Mouse (Mus musculus): Measurements from ENCODE around the gene Tomm20. TPM values are rescaled to one million over a fixed set of nuclear protein-coding genes. Genes with fewer than 3 reads are reported as not detected.
"Not testable (repeated sequence)": the region's sequence is repeated elsewhere in the genome, so short reads cannot be mapped to it uniquely, and the experiment has no call there.

The Tomm20 gene
- 188 and 189 TPM in 2 replicates for polyA plus RNA-seq (2016; fragmentation: Nextera tagmentation; extraction: Ambion mirVana)

GRCm38 (mm10) chr8:126945730-126946163 lies at the start of gene Tomm20:
TSS of gene Tomm20 (minus strand) at chr8:126945844.
- Histone ChIP-seq H3K36me3 (peaks cover 27% of the 10 kb centered on the region), H3K4me2 (replicated peaks) (peak within 1 kb of the TSS; percentile 85), H3K27ac (peak within 1 kb of the TSS; percentile 59), H3K9ac (peak within 1 kb of the TSS; percentile 88), H3K27me3 (replicated peaks) (no peaks in the 10 kb centered on the region), H3K4me1 (peaks cover 17% of the 10 kb centered on the region), H3K4me3 (peak within 1 kb of the TSS; percentile 79), H3K9me3 (no peaks in the 10 kb centered on the region)
- under 1% methylated on average over 48 of the region's 48 CpGs for WGBS
- ATAC-seq (ENCODE audit: low FRiP score, low read depth), result peak; percentile 92

GRCm38 (mm10) chr8:126994506-126994905 lies 48.9 kb upstream of the Tomm20 start:
- WGBS, result 76% methylated on average over 1 of the region's 1 CpGs
- no peak for ATAC-seq (ENCODE audit: low FRiP score, low read depth)
- H3K4me1 ChIP-seq, result no peaks in the 10 kb centered on the region
- no peak overlapping the region for H3K4me2 ChIP-seq (replicated peaks)
- H3K4me3 ChIP-seq, result no peak overlapping the region
- H3K36me3 ChIP-seq, result no peaks in the 10 kb centered on the region
- no peak overlapping the region for H3K9ac ChIP-seq
- H3K27ac ChIP-seq, result no peak overlapping the region
- no peaks in the 10 kb centered on the region for H3K9me3 ChIP-seq
- H3K27me3 ChIP-seq (replicated peaks), result no peaks in the 10 kb centered on the region

GRCm38 (mm10) chr8:126989363-126990153 lies 43.9 kb upstream of the Tomm20 start:
- no peak overlapping the region for H3K4me2 ChIP-seq (replicated peaks)
- no peaks in the 10 kb centered on the region for H3K27me3 ChIP-seq (replicated peaks)
- 75% methylated on average over 5 of the region's 5 CpGs for WGBS
- ATAC-seq (ENCODE audit: low FRiP score, low read depth), result no peak
- H3K4me3 ChIP-seq, result no peak overlapping the region
- H3K9ac ChIP-seq, result no peak overlapping the region
- H3K4me1 ChIP-seq, result peaks cover 3% of the 10 kb centered on the region; the same call in 1 of the 2 replicates
- H3K36me3 ChIP-seq, result no peaks in the 10 kb centered on the region
- H3K9me3 ChIP-seq, result no peaks in the 10 kb centered on the region
- H3K27ac ChIP-seq, result no peak overlapping the region

- H3K9ac ChIP-seq, result no peak overlapping the region
- H3K27ac ChIP-seq, result no peak overlapping the region
- no peak overlapping the region for H3K4me3 ChIP-seq
- H3K4me1 ChIP-seq, result peaks cover 3% of the 10 kb centered on the region; the same call in 1 of the 2 replicates
- no peaks in the 10 kb centered on the region for H3K9me3 ChIP-seq
- H3K36me3 ChIP-seq, result no peaks in the 10 kb centered on the region
- no peak for ATAC-seq (ENCODE audit: low FRiP score, low read depth)
- H3K27me3 ChIP-seq (replicated peaks), result no peaks in the 10 kb centered on the region
- WGBS, result 65% methylated on average over 16 of the region's 16 CpGs
- H3K4me2 ChIP-seq (replicated peaks), result no peak overlapping the region
Observed at GRCm38 (mm10) chr8:126988346-126989006, 42.8 kb upstream of the Tomm20 start.

- Histone ChIP-seq H3K4me2 (replicated peaks) (no peak overlapping the region), H3K27me3 (replicated peaks) (no peaks in the 10 kb centered on the region), H3K4me1 (peaks cover 3% of the 10 kb centered on the region; the same call in 1 of the 2 replicates), H3K4me3 (no peak overlapping the region), H3K9ac (no peak overlapping the region), H3K36me3 (no peaks in the 10 kb centered on the region), H3K27ac (no peak overlapping the region), H3K9me3 (no peaks in the 10 kb centered on the region)
- 4% methylated on average over 12 of the region's 12 CpGs for WGBS
- peak; percentile 68 for ATAC-seq (ENCODE audit: low FRiP score, low read depth)
Observed at GRCm38 (mm10) chr8:126986495-126986894, 40.9 kb upstream of the Tomm20 start.

GRCm38 (mm10) chr8:126980046-126980445 lies 34.4 kb upstream of the Tomm20 start:
- Histone ChIP-seq H3K4me3 (no peak overlapping the region), H3K4me2 (replicated peaks) (no peak overlapping the region), H3K27ac (no peak overlapping the region), H3K9ac (no peak overlapping the region), H3K4me1 (no peaks in the 10 kb centered on the region), H3K9me3 (no peaks in the 10 kb centered on the region), H3K27me3 (replicated peaks) (peaks cover 15% of the 10 kb centered on the region; the same call in 1 of the 2 replicates), H3K36me3 (no peaks in the 10 kb centered on the region)
- no peak for ATAC-seq (ENCODE audit: low FRiP score, low read depth)
- 69% methylated on average over 5 of the region's 5 CpGs for WGBS

- Histone ChIP-seq H3K4me1 (no peaks in the 10 kb centered on the region), H3K9ac (no peak overlapping the region), H3K27ac (no peak overlapping the region), H3K9me3 (no peaks in the 10 kb centered on the region), H3K27me3 (replicated peaks) (peaks cover 15% of the 10 kb centered on the region; the same call in 1 of the 2 replicates), H3K36me3 (no peaks in the 10 kb centered on the region), H3K4me2 (replicated peaks) (peak overlapping the region; percentile 42), H3K4me3 (peak overlapping the region; percentile 22; the same call in 1 of the 2 replicates)
- no peak for ATAC-seq (ENCODE audit: low FRiP score, low read depth)
- 27% methylated on average over 27 of the region's 27 CpGs for WGBS
Observed at GRCm38 (mm10) chr8:126979091-126979920, 33.7 kb upstream of the Tomm20 start.

GRCm38 (mm10) chr8:126978535-126978934 lies 32.9 kb upstream of the Tomm20 start:
- WGBS, result 50% methylated on average over 2 of the region's 3 CpGs
- not testable (repeated sequence) for H3K9me3 ChIP-seq; H3K4me1 ChIP-seq; ATAC-seq (ENCODE audit: low FRiP score, low read depth); H3K4me3 ChIP-seq; H3K27ac ChIP-seq; H3K9ac ChIP-seq; H3K36me3 ChIP-seq
- Histone ChIP-seq H3K4me2 (replicated peaks) (peak overlapping the region; percentile 42), H3K27me3 (replicated peaks) (peaks cover 15% of the 10 kb centered on the region; the same call in 1 of the 2 replicates)

- Histone ChIP-seq H3K9ac (no peak overlapping the region), H3K27ac (no peak overlapping the region), H3K36me3 (no peaks in the 10 kb centered on the region), H3K4me3 (no peak overlapping the region), H3K4me1 (no peaks in the 10 kb centered on the region), H3K27me3 (replicated peaks) (peaks cover 15% of the 10 kb centered on the region; the same call in 1 of the 2 replicates), H3K9me3 (no peaks in the 10 kb centered on the region), H3K4me2 (replicated peaks) (no peak overlapping the region)
- no peak for ATAC-seq (ENCODE audit: low FRiP score, low read depth)
- 82% methylated on average over 10 of the region's 10 CpGs for WGBS
Observed at GRCm38 (mm10) chr8:126978028-126978427, 32.4 kb upstream of the Tomm20 start.

- H3K36me3 ChIP-seq, result no peaks in the 10 kb centered on the region
- no peak overlapping the region for H3K9ac ChIP-seq
- H3K27me3 ChIP-seq (replicated peaks), result peaks cover 15% of the 10 kb centered on the region; the same call in 1 of the 2 replicates
- H3K4me3 ChIP-seq, result no peak overlapping the region
- no peak for ATAC-seq (ENCODE audit: low FRiP score, low read depth)
- H3K4me2 ChIP-seq (replicated peaks), result no peak overlapping the region
- 76% methylated on average over 8 of the region's 8 CpGs for WGBS
- H3K27ac ChIP-seq, result no peak overlapping the region
- no peaks in the 10 kb centered on the region for H3K4me1 ChIP-seq
- no peaks in the 10 kb centered on the region for H3K9me3 ChIP-seq
Observed at GRCm38 (mm10) chr8:126976608-126977348, 31.1 kb upstream of the Tomm20 start.

- peaks cover 15% of the 10 kb centered on the region; the same call in 1 of the 2 replicates for H3K27me3 ChIP-seq (replicated peaks)
- no peak overlapping the region for H3K4me3 ChIP-seq
- WGBS, result 28% methylated on average over 1 of the region's 1 CpGs
- no peak overlapping the region for H3K27ac ChIP-seq
- no peaks in the 10 kb centered on the region for H3K4me1 ChIP-seq
- ATAC-seq (ENCODE audit: low FRiP score, low read depth), result no peak
- H3K4me2 ChIP-seq (replicated peaks), result no peak overlapping the region
- H3K9ac ChIP-seq, result no peak overlapping the region
- H3K9me3 ChIP-seq, result no peaks in the 10 kb centered on the region
- H3K36me3 ChIP-seq, result no peaks in the 10 kb centered on the region
Observed at GRCm38 (mm10) chr8:126975706-126976105, 30.1 kb upstream of the Tomm20 start.

Data from neural tube, embryonic 12.5 days (tissue).